Comparison of ENCODE assay signal across 8 mouse cellular contexts in genomic region chr11:83467120-83467652, GRCm38 (mm10). TPM values are rescaled to one million over a fixed set of nuclear protein-coding genes. Genes with fewer than 3 reads are reported as not detected.
DNase-seq lines count a peak whose midpoint lies in the region; ATAC-seq and TF ChIP-seq lines count a peak whose summit lies in the region.

No protein-coding gene starts in this region.

- 52% methylated on average over 11 of the region's 11 CpGs for WGBS in neural tube, embryonic 13.5 days
- WGBS in neural tube, embryonic 15.5 days: 49% methylated on average over 11 of the region's 11 CpGs
- 52% methylated on average over 11 of the region's 11 CpGs for WGBS in kidney, embryonic 15.5 days
- 18% methylated on average over 11 of the region's 11 CpGs for WGBS in small intestine, adult 2 months

- H3K9ac ChIP-seq in neural tube, embryonic 13.5 days: no peak overlapping the region
- H3K9ac ChIP-seq in neural tube, embryonic 15.5 days (replicated peaks): no peak overlapping the region
- H3K9ac ChIP-seq in kidney, embryonic 15.5 days: no peak overlapping the region

- no peak for TF ChIP-seq POLR2A in small intestine, adult 2 months (IDR thresholded peaks at IDR 0.05; ENCODE audit: low read depth, low read length)

- peaks cover 31% of the 10 kb centered on the region for H3K4me1 ChIP-seq in neural tube, embryonic 13.5 days (replicated peaks)
- peaks cover 33% of the 10 kb centered on the region for H3K4me1 ChIP-seq in neural tube, embryonic 15.5 days
- peaks cover 17% of the 10 kb centered on the region for H3K4me1 ChIP-seq in kidney, embryonic 15.5 days
- H3K4me1 ChIP-seq in small intestine, adult 2 months (ENCODE audit: control insufficient read depth, insufficient read depth, insufficient read length, low read length): peaks cover 21% of the 10 kb centered on the region; the same call in 1 of the 2 replicates

- H3K36me3 ChIP-seq in neural tube, embryonic 13.5 days: no peaks in the 10 kb centered on the region
- no peaks in the 10 kb centered on the region for H3K36me3 ChIP-seq in neural tube, embryonic 15.5 days
- no peaks in the 10 kb centered on the region for H3K36me3 ChIP-seq in kidney, embryonic 15.5 days
- no peaks in the 10 kb centered on the region for H3K36me3 ChIP-seq in small intestine, adult 2 months (ENCODE audit: control insufficient read depth, insufficient read depth, low read length)

- peak; percentile 70 for DNase-seq in adrenal gland, adult 2 months
- DNase-seq in adrenal gland, adult 8-10 months: no peak
- DNase-seq in heart, adult 11 months: peak; percentile 99
- DNase-seq in embryo, embryonic 11 days: no peak

- H3K4me2 ChIP-seq in neural tube, embryonic 13.5 days: no peak overlapping the region
- no peak overlapping the region for H3K4me2 ChIP-seq in neural tube, embryonic 15.5 days
- no peak overlapping the region for H3K4me2 ChIP-seq in kidney, embryonic 15.5 days

- H3K27ac ChIP-seq in neural tube, embryonic 13.5 days (replicated peaks): peak overlapping the region; percentile 56
- H3K27ac ChIP-seq in neural tube, embryonic 15.5 days (replicated peaks): no peak overlapping the region
- H3K27ac ChIP-seq in kidney, embryonic 15.5 days: peak overlapping the region; percentile 48
- H3K27ac ChIP-seq in small intestine, adult 2 months (ENCODE audit: insufficient read depth, low read depth, low read length): 0 out of 2 replicates have a peak overlapping the region, but pooled peaks have one; percentile 46

- H3K27me3 ChIP-seq in neural tube, embryonic 13.5 days: peaks cover 43% of the 10 kb centered on the region
- H3K27me3 ChIP-seq in neural tube, embryonic 15.5 days (replicated peaks): peaks cover 33% of the 10 kb centered on the region
- H3K27me3 ChIP-seq in kidney, embryonic 15.5 days: peaks cover 37% of the 10 kb centered on the region
- H3K27me3 ChIP-seq in small intestine, adult 2 months (ENCODE audit: control insufficient read depth, insufficient read depth, low read length): no peaks in the 10 kb centered on the region

- H3K4me3 ChIP-seq in neural tube, embryonic 13.5 days: no peak overlapping the region
- no peak overlapping the region for H3K4me3 ChIP-seq in neural tube, embryonic 15.5 days (replicated peaks)
- no peak overlapping the region for H3K4me3 ChIP-seq in kidney, embryonic 15.5 days (replicated peaks)
- no peak overlapping the region for H3K4me3 ChIP-seq in small intestine, adult 2 months (ENCODE audit: low read depth, low read length)

- H3K9me3 ChIP-seq in neural tube, embryonic 13.5 days: no peaks in the 10 kb centered on the region
- H3K9me3 ChIP-seq in neural tube, embryonic 15.5 days (replicated peaks): no peaks in the 10 kb centered on the region
- no peaks in the 10 kb centered on the region for H3K9me3 ChIP-seq in kidney, embryonic 15.5 days (replicated peaks)

- no peak for TF ChIP-seq CTCF in small intestine, adult 2 months (IDR thresholded peaks at IDR 0.05; ENCODE audit: extremely low read depth, insufficient read length, insufficient replicate concordance, low read depth, low read length)

- ATAC-seq in neural tube, embryonic 13.5 days (ENCODE audit: low read depth): no peak
- no peak for ATAC-seq in neural tube, embryonic 15.5 days (ENCODE audit: low FRiP score)
- ATAC-seq in kidney, embryonic 15.5 days (replicated peaks; ENCODE audit: low FRiP score): no peak

RNA-seq across cellular contexts. Expression of gene Mmp28, which starts 4.3 kb away (rescaled TPM):
- total RNA-seq in adrenal gland, adult 2 months (2021): 10 to 100 TPM in 1 of 2 experiments, 1 to 10 TPM in 1; 8.7 to 22.6 TPM
- polyA plus RNA-seq in adrenal gland, adult 2 months (2012; rRNA removed): 24.2 and 27.2 TPM in 2 replicates
- total RNA-seq in adrenal gland, adult 8-10 months (2022): 10 to 100 TPM; 15.5 to 19.1 (median 17.8) TPM
- 3.5 and 4.6 TPM in 2 replicates for polyA plus RNA-seq in neural tube, embryonic 13.5 days (2015; fragmentation: Nextera tagmentation; extraction: Ambion mirVana)
- 3.9 and 4.6 TPM in 2 replicates for polyA plus RNA-seq in neural tube, embryonic 15.5 days (2015; fragmentation: Nextera tagmentation; extraction: Ambion mirVana)
- polyA plus RNA-seq in kidney, embryonic 15.5 days (2015; fragmentation: Nextera tagmentation; extraction: Ambion mirVana): 1.3 and 1.4 TPM in 2 replicates
- 10.5 and 12.0 TPM in 2 replicates for polyA plus RNA-seq in small intestine, adult 2 months (2012; rRNA removed)

RNA-seq across cellular contexts. Expression of gene Taf15, which starts 5.7 kb away (rescaled TPM):
- 10 to 100 TPM; 56.8 to 77.7 TPM for total RNA-seq in adrenal gland, adult 2 months (2021)
- polyA plus RNA-seq in adrenal gland, adult 2 months (2012; rRNA removed): 2.5 and 3.4 TPM in 2 replicates
- 10 to 100 TPM; 58.3 to 80.5 (median 68.7) TPM for total RNA-seq in adrenal gland, adult 8-10 months (2022)
- polyA plus RNA-seq in neural tube, embryonic 13.5 days (2015; fragmentation: Nextera tagmentation; extraction: Ambion mirVana): 10.8 and 11.8 TPM in 2 replicates
- 12.7 and 14.1 TPM in 2 replicates for polyA plus RNA-seq in neural tube, embryonic 15.5 days (2015; fragmentation: Nextera tagmentation; extraction: Ambion mirVana)
- polyA plus RNA-seq in kidney, embryonic 15.5 days (2015; fragmentation: Nextera tagmentation; extraction: Ambion mirVana): 13.6 and 17.1 TPM in 2 replicates
- 2.6 and 6.1 TPM in 2 replicates for polyA plus RNA-seq in small intestine, adult 2 months (2012; rRNA removed)

RNA-seq across cellular contexts. Expression of gene 1700020L24Rik, which starts 29.7 kb away (rescaled TPM):
- under 1 TPM in 1 of 2 experiments, not detected in 1; 0.61 TPM for total RNA-seq in adrenal gland, adult 2 months (2021)
- polyA plus RNA-seq in adrenal gland, adult 2 months (2012; rRNA removed): 0.79 and 1.3 TPM in 2 replicates
- total RNA-seq in adrenal gland, adult 8-10 months (2022): under 1 TPM in 1 of 4 experiments, not detected in 3; 0.89 TPM
- 0.36 TPM in 1 of 2 replicates, not detected in the other for polyA plus RNA-seq in neural tube, embryonic 13.5 days (2015; fragmentation: Nextera tagmentation; extraction: Ambion mirVana)
- 0.37 and 0.54 TPM in 2 replicates for polyA plus RNA-seq in neural tube, embryonic 15.5 days (2015; fragmentation: Nextera tagmentation; extraction: Ambion mirVana)
- 0.35 TPM in 1 of 2 replicates, not detected in the other for polyA plus RNA-seq in kidney, embryonic 15.5 days (2015; fragmentation: Nextera tagmentation; extraction: Ambion mirVana)
- 0.94 and 1.4 TPM in 2 replicates for polyA plus RNA-seq in small intestine, adult 2 months (2012; rRNA removed)

RNA-seq across cellular contexts. Expression of gene Gas2l2, which starts 37.9 kb away (rescaled TPM):
- total RNA-seq in adrenal gland, adult 2 months (2021): not detected
- polyA plus RNA-seq in adrenal gland, adult 2 months (2012; rRNA removed): not detected in 2 replicates
- total RNA-seq in adrenal gland, adult 8-10 months (2022): under 1 TPM in 1 of 4 experiments, not detected in 3; 0.19 TPM
- 0.07 and 0.29 TPM in 2 replicates for polyA plus RNA-seq in neural tube, embryonic 13.5 days (2015; fragmentation: Nextera tagmentation; extraction: Ambion mirVana)
- polyA plus RNA-seq in neural tube, embryonic 15.5 days (2015; fragmentation: Nextera tagmentation; extraction: Ambion mirVana): 0.37 and 0.41 TPM in 2 replicates
- polyA plus RNA-seq in kidney, embryonic 15.5 days (2015; fragmentation: Nextera tagmentation; extraction: Ambion mirVana): not detected in 2 replicates
- 0.06 and 0.18 TPM in 2 replicates for polyA plus RNA-seq in small intestine, adult 2 months (2012; rRNA removed)

RNA-seq across cellular contexts. Expression of gene Heatr9, which starts 54.8 kb away (rescaled TPM):
- total RNA-seq in adrenal gland, adult 2 months (2021): not detected
- not detected in 2 replicates for polyA plus RNA-seq in adrenal gland, adult 2 months (2012; rRNA removed)
- not detected for total RNA-seq in adrenal gland, adult 8-10 months (2022)
- not detected in 2 replicates for polyA plus RNA-seq in neural tube, embryonic 13.5 days (2015; fragmentation: Nextera tagmentation; extraction: Ambion mirVana)
- polyA plus RNA-seq in neural tube, embryonic 15.5 days (2015; fragmentation: Nextera tagmentation; extraction: Ambion mirVana): not detected in 2 replicates
- not detected in 2 replicates for polyA plus RNA-seq in kidney, embryonic 15.5 days (2015; fragmentation: Nextera tagmentation; extraction: Ambion mirVana)
- polyA plus RNA-seq in small intestine, adult 2 months (2012; rRNA removed): not detected in 2 replicates

Comparison
In these comparisons a context has a peak if more than half of its experiments do, and no peak if none do; other contexts are left out.
1. DNase-seq: peak in adrenal gland, adult 2 months (single experiment) and heart, adult 11 months (single experiment); none in adrenal gland, adult 8-10 months (single experiment) and embryo, embryonic 11 days (single experiment).